Mouse (Mus musculus) ES-Bruce4 (cell line): Measurements from ENCODE around the gene Snapc3.
A peak's percentile ranks its signal among the peaks of the same experiment; 100 is the strongest.

ENCODE experiments used
- CTCF ChIP-seq: IDR thresholded peaks from one replicate; pipeline ENCODE4 v1.8.1; 2011; ENCODE audit warnings: low read depth, low read length
- POLR2A ChIP-seq: IDR thresholded peaks from one replicate; pipeline ENCODE4 v1.8.1; 2011; ENCODE audit warnings: low read length; ENCODE audit not compliant: insufficient read depth

DNA sequence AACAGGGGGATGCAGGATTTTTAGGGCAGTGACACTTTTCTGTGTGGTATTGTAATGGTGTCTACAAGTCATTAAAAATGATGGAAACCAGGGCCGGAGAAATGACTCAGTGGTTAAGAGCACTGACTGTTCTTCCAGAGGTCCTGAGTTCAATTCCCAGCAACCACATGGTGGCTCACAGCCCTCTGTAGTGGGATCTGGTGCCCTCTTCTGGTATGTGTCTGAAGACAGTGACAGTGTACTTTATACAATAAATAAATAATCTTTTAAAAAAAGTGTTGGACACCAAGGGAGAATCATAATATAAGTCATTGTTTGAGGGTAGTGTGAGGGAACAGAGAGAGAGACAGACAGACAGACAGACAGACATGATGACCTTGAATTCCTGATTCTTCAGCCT is 75.6 kb downstream of the Snapc3 start:
- TF ChIP-seq CTCF: peak; percentile 13
- no peak for TF ChIP-seq POLR2A
